Mouse (Mus musculus) MEL (cell line): ENCODE measurements around the gene Ddx18. TPM values are rescaled to one million over a fixed set of nuclear protein-coding genes. Genes with fewer than 3 reads are reported as not detected.

Source experiments
- DNase-seq: peaks from one replicate; pipeline ENCODE4 v3.0.0; 2011; ENCODE audit warnings: low read depth, low spot score
- H3K27ac ChIP-seq: 2 replicates; pipeline ENCODE4 v1.5.1; 2012; ENCODE audit warnings: low read depth, mild to moderate bottlenecking, control low read depth, low read length, moderate library complexity; ENCODE audit not compliant: control insufficient read depth
- H3K27me3 ChIP-seq, 2 experiments: fragments of 150-350 bp in 1 of 2; sonication (generic) in 1 of 2; 2 replicates each; pipeline ENCODE4 v1.6.1; 2012; ENCODE audit warnings: low read length in 2 of 2, mild to moderate bottlenecking in 2 of 2, improper control_type of control experiment in 1 of 2, moderate library complexity in 1 of 2; ENCODE audit not compliant: insufficient read depth in 2 of 2, control insufficient read depth in 1 of 2
- H3K36me3 ChIP-seq, 2 experiments: 2 replicates each; pipeline ENCODE4 v1.6.1; 2012 to 2014; ENCODE audit warnings: low read length in 2 of 2, improper control_type of control experiment in 1 of 2, inconsistent platforms in 1 of 2, mild to moderate bottlenecking in 1 of 2; ENCODE audit not compliant: insufficient read depth in 2 of 2, control insufficient read depth in 1 of 2
- H3K4me1 ChIP-seq, 2 experiments: fragments of 150-350 bp in 1 of 2; sonication (generic) in 1 of 2; 2 replicates each; pipeline ENCODE4 v1.6.1; 2012; ENCODE audit warnings: low read length in 2 of 2, improper control_type of control experiment in 1 of 2, mild to moderate bottlenecking in 1 of 2; ENCODE audit not compliant: insufficient read depth in 2 of 2, control insufficient read depth in 1 of 2
- H3K4me3 ChIP-seq, 2 experiments: fragments of 150-350 bp in 1 of 2; sonication (generic) in 1 of 2; 2 replicates each; pipeline ENCODE4 v1.5.1; 2012; ENCODE audit warnings: low read depth in 2 of 2, low read length in 2 of 2, mild to moderate bottlenecking in 2 of 2, moderate library complexity in 2 of 2, control low read depth in 1 of 2, improper control_type of control experiment in 1 of 2; ENCODE audit not compliant: control insufficient read depth in 1 of 2, insufficient read depth in 1 of 2
- H3K79me2 ChIP-seq: 2 replicates; pipeline ENCODE4 v1.6.1; 2012; ENCODE audit warnings: mild to moderate bottlenecking, low read length, moderate library complexity; ENCODE audit not compliant: control insufficient read depth, poor library complexity, insufficient read depth
- H3K9ac ChIP-seq: 2 replicates; pipeline ENCODE4 v1.6.1; 2012; ENCODE audit warnings: low read depth, mild to moderate bottlenecking, control low read depth, low read length, moderate library complexity; ENCODE audit not compliant: control insufficient read depth, poor library complexity, severe bottlenecking
- H3K9me3 ChIP-seq: fragments of 150-350 bp; sonication (generic); replicated peaks from 2 replicates; pipeline ENCODE4 v1.6.1; 2012; ENCODE audit warnings: mild to moderate bottlenecking, low read length, improper control_type of control experiment, moderate library complexity; ENCODE audit not compliant: insufficient read depth
- BHLHE40 ChIP-seq: IDR thresholded peaks from 2 replicates; pipeline ENCODE4 v1.6.1; 2012; ENCODE audit warnings: low read depth, mild to moderate bottlenecking, inconsistent platforms, low read length, improper control_type of control experiment, borderline replicate concordance
- CHD1 ChIP-seq: IDR thresholded peaks from 2 replicates; pipeline ENCODE4 v1.6.1; 2012; ENCODE audit warnings: low read depth, mild to moderate bottlenecking, inconsistent platforms, low read length, improper control_type of control experiment
- E2F4 ChIP-seq: IDR thresholded peaks from 2 replicates; pipeline ENCODE4 v1.6.1; 2011; ENCODE audit warnings: low read depth, low read length, improper control_type of control experiment, borderline replicate concordance
- ELF1 ChIP-seq: IDR thresholded peaks from 2 replicates; pipeline ENCODE4 v1.6.1; 2014; ENCODE audit warnings: low read depth, mild to moderate bottlenecking, inconsistent platforms, low read length, improper control_type of control experiment, moderate library complexity
- EP300 ChIP-seq, 2 experiments: IDR thresholded peaks; 2 replicates each; pipeline ENCODE4 v1.6.1; 2011; ENCODE audit warnings: improper control_type of control experiment in 2 of 2, low read length in 2 of 2, low read depth in 1 of 2, mild to moderate bottlenecking in 1 of 2
- GATA1 ChIP-seq: IDR thresholded peaks from 2 replicates; pipeline ENCODE4 v1.6.1; 2011; ENCODE audit warnings: low read depth, low read length, improper control_type of control experiment
- HCFC1 ChIP-seq: IDR thresholded peaks from 2 replicates; pipeline ENCODE4 v1.6.1; 2012; ENCODE audit warnings: low read depth, mild to moderate bottlenecking, inconsistent platforms, low read length, improper control_type of control experiment, moderate library complexity
- JUND ChIP-seq: IDR thresholded peaks from 2 replicates; pipeline ENCODE4 v1.6.1; 2011; ENCODE audit warnings: low read depth, mild to moderate bottlenecking, improper control_type of control experiment, low read length
- KAT2A ChIP-seq: conservative IDR thresholded peaks from 2 replicates; pipeline ENCODE4 v1.6.1; 2012; ENCODE audit warnings: low read depth, low read length, improper control_type of control experiment, inconsistent platforms
- MAFK ChIP-seq: IDR thresholded peaks from 2 replicates; pipeline ENCODE4 v1.6.1; 2011; ENCODE audit warnings: low read depth, mild to moderate bottlenecking, low read length, improper control_type of control experiment, borderline replicate concordance
- MXI1 ChIP-seq: IDR thresholded peaks from 2 replicates; pipeline ENCODE4 v1.6.1; 2011; ENCODE audit warnings: mild to moderate bottlenecking, low read depth, low read length, improper control_type of control experiment
- MYB ChIP-seq: IDR thresholded peaks from 2 replicates; pipeline ENCODE4 v1.6.1; 2011; ENCODE audit warnings: mild to moderate bottlenecking, low read depth, low read length, improper control_type of control experiment
- NELFE ChIP-seq: IDR thresholded peaks from 2 replicates; pipeline ENCODE4 v1.6.1; 2011; ENCODE audit warnings: low read depth, low read length, improper control_type of control experiment
- NRF1 ChIP-seq: IDR thresholded peaks from 2 replicates; pipeline ENCODE4 v1.6.1; 2014; ENCODE audit warnings: low read depth, mild to moderate bottlenecking, inconsistent platforms, low read length, improper control_type of control experiment, moderate library complexity; ENCODE audit not compliant: poor library complexity, insufficient read depth, severe bottlenecking
- RCOR1 ChIP-seq: IDR thresholded peaks from 2 replicates; pipeline ENCODE4 v1.6.1; 2012; ENCODE audit warnings: low read depth, mild to moderate bottlenecking, inconsistent platforms, low read length, improper control_type of control experiment
- SMC3 ChIP-seq: IDR thresholded peaks from 2 replicates; pipeline ENCODE4 v1.6.1; 2011; ENCODE audit warnings: low read depth, low read length, improper control_type of control experiment
- TCF12 ChIP-seq: IDR thresholded peaks from 2 replicates; pipeline ENCODE4 v1.6.1; 2014; ENCODE audit warnings: low read depth, mild to moderate bottlenecking, inconsistent platforms, low read length, improper control_type of control experiment, moderate library complexity
- UBTF ChIP-seq: IDR thresholded peaks from 2 replicates; pipeline ENCODE4 v1.6.1; 2012; ENCODE audit warnings: low read depth, mild to moderate bottlenecking, inconsistent platforms, low read length, improper control_type of control experiment, moderate library complexity, borderline replicate concordance; ENCODE audit not compliant: insufficient read depth
- ZMIZ1 ChIP-seq: IDR thresholded peaks from 2 replicates; pipeline ENCODE4 v1.6.1; 2012; ENCODE audit warnings: low read depth, mild to moderate bottlenecking, inconsistent platforms, low read length, improper control_type of control experiment, moderate library complexity
- ZNF384 ChIP-seq: IDR thresholded peaks from 2 replicates; pipeline ENCODE4 v1.6.1; 2012; ENCODE audit warnings: low read depth, mild to moderate bottlenecking, inconsistent platforms, low read length, improper control_type of control experiment
- polyA plus RNA-seq, 2 experiments: library from polyadenylated mRNA; stranded (reverse) in 1 of 2; unstranded in 1 of 2; fragments of >175 nt in 1 of 2; fragments of >200 nt in 1 of 2; gene quantifications; 2 replicates each; pipeline versions ENCODE4 v1.2.1 to v1.2.4; 2012; ENCODE audit warnings: low replicate concordance in 2 of 2, low read depth in 1 of 2; ENCODE audit not compliant: insufficient read length in 2 of 2, insufficient read depth in 1 of 2, missing spikeins in 1 of 2
- total RNA-seq: library from RNA; depleted of rRNA; stranded (reverse); fragments of 300-350 nt; gene quantifications from 2 replicates; pipeline ENCODE4 v1.2.3, GENCODE M21; 2012

Ddx18 gene
- total and polyA plus RNA-seq, 3 experiments, result 125 to 185 TPM; not detected in 1

GRCm38 (mm10) chr1:121518609-121519008 is 49.2 kb downstream of the Ddx18 start:
- Histone ChIP-seq H3K79me2 (no peaks in the 10 kb centered on the region), H3K4me1 (no peaks in the 10 kb centered on the region; a peak in 1 of 4 replicates), H3K27ac (no peak overlapping the region), H3K9ac (no peak overlapping the region), H3K9me3 (no peaks in the 10 kb centered on the region), H3K4me3 (no peak overlapping the region), H3K36me3 (no peaks in the 10 kb centered on the region), H3K27me3 (no peaks in the 10 kb centered on the region)
- no peak for TF ChIP-seq E2F4
- no peak for TF ChIP-seq EP300 (IDR thresholded peaks at IDR 0.05; ENCODE audit: low read depth in 1 of 2, low read length in 2 of 2)
- TF ChIP-seq JUND, result no peak
- no peak for TF ChIP-seq NRF1
- no peak for TF ChIP-seq CHD1
- no peak for TF ChIP-seq ZNF384
- no peak for TF ChIP-seq BHLHE40
- TF ChIP-seq ELF1, result no peak
- TF ChIP-seq UBTF, result no peak
- TF ChIP-seq NELFE, result no peak
- TF ChIP-seq MAFK, result no peak
- no peak for TF ChIP-seq HCFC1
- no peak for TF ChIP-seq ZMIZ1
- no peak for TF ChIP-seq MYB
- no peak for TF ChIP-seq SMC3
- TF ChIP-seq KAT2A, result no peak
- TF ChIP-seq MXI1, result no peak
- DNase-seq, result no peak

- Histone ChIP-seq H3K4me3 (no peak overlapping the region), H3K27me3 (no peaks in the 10 kb centered on the region), H3K9me3 (no peaks in the 10 kb centered on the region), H3K9ac (no peak overlapping the region), H3K4me1 (peaks cover 5 to 20% of the 10 kb centered on the region in 2 experiments; a peak in 3 of 4 replicates), H3K79me2 (no peaks in the 10 kb centered on the region), H3K36me3 (peaks cover 0 to 10% of the 10 kb centered on the region in 2 experiments; a peak in 2 of 4 replicates), H3K27ac (no peak overlapping the region)
- TF ChIP-seq EP300 (IDR thresholded peaks at IDR 0.05; ENCODE audit: low read depth in 1 of 2, low read length in 2 of 2), result peak; percentile 24 to 67; a peak in 3 of 4 replicates
- peak; percentile 58 for TF ChIP-seq GATA1
- TF ChIP-seq RCOR1, result peak; percentile 63
- no peak for TF ChIP-seq ELF1
- no peak for TF ChIP-seq SMC3
- TF ChIP-seq MXI1, result no peak
- no peak for TF ChIP-seq TCF12
- TF ChIP-seq BHLHE40, result no peak
- TF ChIP-seq NRF1, result no peak
- DNase-seq, result peak; percentile 60
These were observed 55.8 kb downstream of the Ddx18 start for GRCm38 (mm10) chr1:121511966-121512365.
